19 mouse cellular contexts compared by ENCODE assay signal in genomic region chr4:105703408-105703807, GRCm38 (mm10).
"Had no signal": no experiment of that assay in that cellular context is flagged by ENCODE, and none has a peak within 500 bp of the region (broad histone marks: within the 10 kb centered on the region; RNA-seq: fewer than 3 reads in every experiment).

No protein-coding gene starts in this region.

- H3K27me3 ChIP-seq: liver, embryonic 13.5 days; liver, embryonic 15.5 days; midbrain, embryonic 12.5 days; neural tube, embryonic 13.5 days; neural tube, embryonic 15.5 days; stomach, embryonic 15.5 days had no signal

- ATAC-seq: lung, postnatal 0 days; midbrain, embryonic 16.5 days had no signal

- DNase-seq: liver, embryonic 13.5 days; lung, adult 2 months; lung, postnatal 4 days; midbrain, embryonic 14.5 days; retina, postnatal 1 day; right cerebral cortex, adult 18-20 months; thymus, adult 2 months; thymus, postnatal 25 days; thymus, postnatal 4 days had no signal

- H3K4me3 ChIP-seq: liver, embryonic 13.5 days; liver, embryonic 15.5 days; midbrain, embryonic 10.5 days; midbrain, embryonic 12.5 days; myocyte; neural tube, embryonic 13.5 days; neural tube, embryonic 15.5 days; stomach, embryonic 15.5 days had no signal

- H3K4me1 ChIP-seq: liver, embryonic 13.5 days; liver, embryonic 15.5 days; midbrain, embryonic 12.5 days; neural tube, embryonic 13.5 days; neural tube, embryonic 15.5 days; stomach, embryonic 15.5 days had no signal

- H3K9me3 ChIP-seq: liver, embryonic 13.5 days; liver, embryonic 15.5 days; midbrain, embryonic 10.5 days; midbrain, embryonic 12.5 days; neural tube, embryonic 13.5 days; neural tube, embryonic 15.5 days; stomach, embryonic 15.5 days had no signal

- H3K27ac ChIP-seq: liver, embryonic 13.5 days; liver, embryonic 15.5 days; midbrain, embryonic 10.5 days; midbrain, embryonic 12.5 days; neural tube, embryonic 13.5 days; neural tube, embryonic 15.5 days; stomach, embryonic 15.5 days; stomach, postnatal 0 days had no signal

- H3K4me2 ChIP-seq: liver, embryonic 13.5 days; liver, embryonic 15.5 days; midbrain, embryonic 12.5 days; neural tube, embryonic 13.5 days; neural tube, embryonic 15.5 days; stomach, embryonic 15.5 days had no signal

- H3K9ac ChIP-seq: liver, embryonic 13.5 days; liver, embryonic 15.5 days; midbrain, embryonic 12.5 days; neural tube, embryonic 13.5 days; neural tube, embryonic 15.5 days; stomach, embryonic 15.5 days had no signal

- H3K36me3 ChIP-seq: liver, embryonic 13.5 days; liver, embryonic 15.5 days; midbrain, embryonic 10.5 days; midbrain, embryonic 12.5 days; neural tube, embryonic 13.5 days; neural tube, embryonic 15.5 days; stomach, embryonic 15.5 days had no signal
